Mouse (Mus musculus): ENCODE measurements around the gene Tns2. TPM values are rescaled to one million over a fixed set of nuclear protein-coding genes. Genes with fewer than 3 reads are reported as not detected.
A peak's percentile ranks its signal among the peaks of the same experiment; 100 is the strongest.

The Tns2 gene
- total RNA-seq, 2 experiments from 2014 or later = 22.3 to 32.0 TPM

- DNase-seq = peak; percentile 72
These were observed 8.7 kb downstream of the Tns2 start for GRCm38 (mm10) chr15:102108651-102109525.

GRCm38 (mm10) chr15:102110271-102110670, 10.1 kb downstream of the Tns2 start:
- no peak for DNase-seq

DNA sequence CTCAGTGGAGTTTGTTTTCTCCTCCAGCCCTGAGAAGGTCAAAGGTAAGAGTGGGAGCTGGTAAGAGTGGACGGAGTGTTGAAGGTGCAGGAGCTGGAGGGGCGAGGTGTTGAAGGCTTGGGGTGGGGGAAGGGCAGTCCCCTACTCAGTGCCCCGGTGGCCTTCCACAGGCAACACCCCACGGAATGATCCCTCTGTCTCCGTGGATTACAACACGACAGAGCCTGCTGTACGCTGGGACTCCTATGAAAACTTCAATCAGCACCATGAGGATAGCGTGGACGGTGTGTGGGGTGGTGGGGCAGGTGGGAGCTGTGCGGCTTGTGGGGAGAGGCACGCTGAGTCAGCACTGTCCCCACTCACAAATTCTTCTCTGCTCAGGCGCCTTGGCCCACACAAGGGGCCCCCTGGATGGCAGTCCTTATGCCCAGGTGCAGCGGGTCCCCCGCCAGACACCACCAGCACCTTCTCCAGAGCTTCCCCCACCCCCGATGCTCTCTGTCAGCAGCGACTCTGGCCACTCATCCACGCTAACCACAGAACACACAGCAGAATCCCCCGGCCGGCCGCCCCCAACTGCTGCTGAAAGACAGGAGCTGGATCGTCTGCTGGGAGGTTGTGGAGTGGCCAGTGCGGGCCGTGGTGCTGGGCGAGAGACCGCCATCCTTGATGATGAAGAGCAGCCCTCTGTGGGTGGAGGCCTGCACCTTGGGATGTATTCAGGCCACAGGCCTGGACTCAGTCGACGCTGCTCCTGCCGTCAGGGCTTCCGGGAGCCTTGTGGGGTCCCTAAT, 10.7 kb downstream of the Tns2 start:
- no peak for DNase-seq

DNA sequence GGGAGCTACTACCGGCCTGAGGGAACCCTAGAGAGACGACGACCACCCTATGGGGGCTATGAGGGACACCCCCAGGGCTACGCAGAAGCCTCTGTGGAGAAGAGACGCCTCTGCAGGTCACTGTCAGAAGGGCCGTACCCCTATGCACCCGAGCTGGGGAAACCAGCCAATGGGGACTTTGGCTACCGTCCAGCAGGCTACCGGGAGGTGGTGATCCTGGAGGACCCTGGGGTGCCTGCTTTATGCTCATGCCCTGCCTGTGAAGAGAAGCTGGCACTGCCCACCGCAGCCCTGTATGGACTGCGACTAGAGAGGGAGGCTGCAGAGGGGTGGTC, 11.2 kb downstream of the Tns2 start:
- DNase-seq = no peak

- no peak for DNase-seq
These were observed 12.0 kb downstream of the Tns2 start for GRCm38 (mm10) chr15:102112181-102112580.

DNA sequence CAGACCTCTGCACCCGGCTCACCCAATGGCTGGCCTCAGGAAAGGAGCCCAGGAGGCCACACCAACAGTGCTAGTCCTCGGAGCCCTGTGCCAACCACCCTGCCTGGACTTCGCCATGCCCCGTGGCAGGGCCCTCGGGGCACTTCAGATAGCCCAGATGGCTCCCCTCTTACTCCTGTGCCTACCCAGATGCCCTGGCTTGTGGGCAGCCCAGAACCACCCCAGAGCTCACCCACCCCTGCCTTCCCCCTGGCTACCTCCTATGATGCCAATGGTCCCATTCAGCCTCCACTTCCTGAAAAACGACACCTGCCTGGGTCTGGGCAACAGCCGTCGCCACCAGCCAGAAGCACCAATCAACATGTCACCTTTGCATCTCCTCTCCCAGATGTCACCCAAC, 12.6 kb downstream of the Tns2 start:
- no peak for DNase-seq

- no peak for DNase-seq
These were observed 13.5 kb downstream of the Tns2 start for GRCm38 (mm10) chr15:102113674-102114073.

GRCm38 (mm10) chr15:102114651-102115260, 14.5 kb downstream of the Tns2 start:
- no peak for DNase-seq

DNA sequence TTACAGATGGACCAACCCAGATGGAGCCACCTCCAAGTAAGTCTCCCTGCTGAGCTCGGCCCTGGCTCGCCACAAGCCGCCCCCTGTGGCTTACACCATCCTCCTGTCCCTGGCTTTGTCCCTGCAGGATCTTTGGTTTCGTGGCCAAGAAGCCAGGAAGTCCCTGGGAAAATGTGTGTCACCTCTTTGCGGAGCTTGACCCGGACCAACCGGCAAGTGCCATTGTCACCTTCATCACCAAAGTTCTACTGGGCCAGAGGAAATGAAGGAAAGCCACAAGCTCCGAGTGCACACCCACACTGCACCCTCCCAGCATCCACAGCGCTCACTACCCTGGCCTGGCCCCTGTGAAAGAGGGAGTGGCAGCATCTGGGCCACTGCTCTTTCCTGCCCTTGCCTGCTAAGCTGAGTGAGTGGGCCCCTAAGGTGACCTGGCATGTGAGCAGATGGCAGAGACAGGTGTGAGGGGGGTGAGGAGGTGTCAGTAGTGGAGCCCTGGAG, 15.6 kb downstream of the Tns2 start:
- no peak for DNase-seq

DNA sequence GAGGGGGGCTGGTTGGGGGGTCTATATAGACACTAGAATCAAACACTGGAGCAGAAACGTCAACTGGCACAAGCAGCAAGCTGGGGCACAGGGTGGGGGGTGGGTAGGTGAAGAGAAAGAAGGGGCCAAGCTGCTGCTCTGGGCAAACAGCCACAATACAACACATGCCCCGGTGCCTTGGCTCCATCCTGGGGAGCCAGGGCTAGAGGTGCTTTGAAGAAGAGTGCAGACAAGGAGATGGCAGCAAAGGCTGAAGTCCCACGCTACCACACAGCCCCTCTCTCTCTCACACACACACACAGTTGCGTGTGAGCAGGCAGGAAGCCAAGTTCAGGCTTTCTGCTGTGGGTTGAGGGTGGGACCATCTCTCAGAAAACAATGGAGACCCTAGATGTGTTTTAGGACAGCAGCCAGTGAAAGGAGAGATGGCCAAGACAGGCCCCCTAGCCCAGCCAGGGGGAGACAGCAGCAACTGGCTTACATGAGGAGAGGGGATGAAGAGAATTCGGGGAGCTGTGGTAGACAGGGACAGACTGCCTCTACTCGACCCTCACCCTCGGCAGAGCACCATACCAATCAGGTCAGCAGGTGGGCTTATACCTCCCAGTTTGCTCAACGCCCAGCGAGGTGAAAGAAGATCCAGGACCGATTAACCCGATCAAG, 16.7 kb downstream of the Tns2 start:
- no peak for DNase-seq

GRCm38 (mm10) chr15:102117461-102118443, 17.5 kb downstream of the Tns2 start:
- DNase-seq = peak; percentile 49

DNA sequence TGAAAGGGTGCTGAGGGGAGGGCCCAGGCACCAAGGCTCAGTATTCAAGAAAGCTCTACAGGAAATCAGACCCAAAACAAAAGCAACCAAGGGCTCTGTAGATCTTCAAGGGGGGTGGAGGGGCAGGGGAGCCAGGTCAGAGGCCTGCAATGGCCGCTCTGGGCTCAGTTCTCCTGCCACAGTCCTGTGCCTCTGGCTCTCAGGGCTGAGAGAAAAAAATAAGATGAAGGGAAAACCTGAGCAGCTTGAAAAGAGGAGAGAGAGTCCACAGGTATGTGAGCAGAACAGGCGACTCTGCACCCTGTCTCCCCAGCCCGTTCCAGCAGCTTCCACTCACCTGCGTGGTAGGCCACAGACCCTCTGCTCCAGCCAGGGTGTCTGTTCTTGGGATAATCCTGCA, 18.4 kb downstream of the Tns2 start:
- DNase-seq = no peak

GRCm38 (mm10) chr15:102119121-102119830, 19.1 kb downstream of the Tns2 start:
- no peak for DNase-seq

GRCm38 (mm10) chr15:102119831-102120170, 19.6 kb downstream of the Tns2 start:
- DNase-seq = no peak

- DNase-seq = peak; percentile 77
These were observed 20.3 kb downstream of the Tns2 start for GRCm38 (mm10) chr15:102120530-102120929.

GRCm38 (mm10) chr15:102126303-102126702, 26.1 kb downstream of the Tns2 start:
- DNase-seq = peak; percentile 55

DNA sequence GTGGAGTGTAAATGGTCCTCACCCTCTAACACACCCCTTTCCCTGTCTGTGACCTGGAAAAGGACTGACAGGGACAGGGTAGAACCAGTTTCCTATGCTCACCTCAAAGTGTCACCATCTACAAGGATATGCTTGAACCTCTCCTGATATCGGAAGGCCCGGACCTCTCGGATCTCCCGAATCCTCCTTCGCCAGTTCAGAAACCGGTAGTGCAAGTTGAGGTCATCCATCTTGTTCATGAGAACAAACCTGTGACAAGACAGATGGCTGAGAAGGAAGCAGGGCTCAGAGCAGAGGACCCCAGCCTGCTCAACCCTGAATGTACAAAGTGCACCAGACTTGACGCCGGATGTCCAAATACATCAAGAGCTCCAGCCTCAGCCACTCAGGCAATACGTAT, 33.1 kb downstream of the Tns2 start:
- no peak for DNase-seq

GRCm38 (mm10) chr15:102134709-102135108, 34.5 kb downstream of the Tns2 start:
- no peak for DNase-seq

DNA sequence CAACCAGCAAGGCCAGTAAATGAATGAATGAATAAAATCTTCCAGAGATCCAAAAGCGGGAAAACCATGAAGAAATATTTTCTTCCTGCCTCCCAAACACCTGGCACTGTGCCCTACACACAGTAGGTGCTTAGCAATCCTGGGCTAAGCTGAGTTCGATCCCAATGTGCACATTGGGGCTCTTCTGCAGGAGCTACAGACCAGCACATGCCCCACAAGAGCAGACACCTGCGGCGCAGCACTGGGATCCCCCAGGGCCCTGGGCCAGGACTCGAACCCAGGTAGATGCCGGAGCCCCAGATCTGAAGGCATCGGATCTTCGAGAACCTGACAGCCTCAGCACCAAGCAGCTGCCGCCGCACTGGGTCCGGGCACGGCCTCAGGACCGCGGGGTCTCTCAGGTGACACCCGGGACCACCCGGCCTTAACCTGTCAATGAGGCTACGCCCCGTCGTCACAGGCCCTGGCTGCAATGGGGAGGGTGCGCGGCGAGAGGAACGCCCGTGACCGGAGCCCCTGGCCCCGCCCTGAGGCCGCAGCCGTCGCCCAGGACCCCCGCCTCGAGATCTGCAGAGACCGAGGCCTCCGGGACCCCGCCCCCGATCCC, 35.4 kb downstream of the Tns2 start:
- DNase-seq = no peak

Measured in gastrocnemius, postnatal 25 days (tissue).